Mouse (Mus musculus): ENCODE measurements at regions not wholly inside any gene's neighbourhood (a gene's known extent, or its start where the extent isn't known, plus 50 kb on each side); places are given as distances from the start of the nearest gene placed in this dataset.
A peak's percentile ranks its signal among the peaks of the same experiment; 100 is the strongest.

DNA sequence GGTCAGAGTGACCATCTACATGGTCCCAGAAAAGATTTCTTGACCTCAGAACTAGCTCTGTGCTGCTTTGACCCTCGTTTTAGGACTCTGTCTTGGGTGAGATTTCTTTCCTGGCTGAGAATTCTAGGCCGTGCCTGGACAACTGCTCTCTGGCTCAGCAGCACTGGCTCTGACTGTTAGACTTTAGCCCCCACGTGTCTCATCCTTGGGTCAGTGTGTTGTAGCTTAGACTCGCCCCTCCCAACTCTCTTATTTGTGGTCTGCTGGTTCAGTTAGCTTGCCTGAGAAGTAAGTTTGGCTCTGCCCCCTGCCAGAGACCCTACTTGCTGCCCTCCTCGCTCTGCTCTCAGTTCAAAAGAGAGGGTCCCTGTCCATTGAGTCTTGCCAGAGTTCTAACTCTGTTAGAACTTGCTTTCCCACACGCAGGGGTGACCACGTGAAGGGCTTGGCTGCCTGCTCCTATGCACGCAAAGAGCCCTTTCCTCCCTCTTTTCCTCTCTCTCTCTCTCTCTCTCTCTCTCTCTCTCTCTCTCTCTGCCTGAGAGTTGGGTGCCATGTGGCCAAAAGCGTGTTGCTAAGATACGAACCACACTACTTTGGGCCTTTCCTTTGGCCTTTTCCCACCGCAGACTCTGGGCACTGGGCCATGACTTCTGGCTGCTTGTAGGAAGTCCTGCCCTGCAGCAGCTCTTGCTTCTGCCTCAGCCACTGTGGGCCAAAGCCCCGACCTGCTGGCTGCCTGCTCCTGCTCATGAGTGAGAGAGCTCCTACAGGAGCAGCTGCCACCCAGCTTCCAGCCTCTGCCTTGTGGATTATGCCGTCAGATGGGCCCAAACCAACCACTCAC, 344.2 kb upstream of the Amot start:
- peak; percentile 54 for DNase-seq

DNA sequence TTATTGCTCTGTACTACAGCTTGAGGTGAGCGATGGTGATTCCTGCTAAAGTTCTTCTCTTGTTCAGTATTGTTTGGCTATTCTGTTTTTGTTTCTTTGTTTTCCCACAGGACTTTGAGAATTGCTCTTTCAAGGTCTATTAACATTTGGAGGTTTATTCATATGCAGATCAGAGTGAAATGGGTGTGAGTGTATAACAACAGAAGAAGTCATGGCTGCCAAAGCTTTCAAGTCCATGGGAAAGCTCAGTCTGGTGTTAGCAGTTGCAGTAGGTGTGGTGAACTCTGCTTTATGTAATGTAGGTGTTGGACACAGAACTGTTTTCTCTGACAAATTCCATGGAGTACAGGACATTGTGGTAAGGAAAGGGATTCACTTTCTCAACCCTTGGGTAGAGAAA, 328.1 kb upstream of the Amot start:
- no peak for DNase-seq

DNA sequence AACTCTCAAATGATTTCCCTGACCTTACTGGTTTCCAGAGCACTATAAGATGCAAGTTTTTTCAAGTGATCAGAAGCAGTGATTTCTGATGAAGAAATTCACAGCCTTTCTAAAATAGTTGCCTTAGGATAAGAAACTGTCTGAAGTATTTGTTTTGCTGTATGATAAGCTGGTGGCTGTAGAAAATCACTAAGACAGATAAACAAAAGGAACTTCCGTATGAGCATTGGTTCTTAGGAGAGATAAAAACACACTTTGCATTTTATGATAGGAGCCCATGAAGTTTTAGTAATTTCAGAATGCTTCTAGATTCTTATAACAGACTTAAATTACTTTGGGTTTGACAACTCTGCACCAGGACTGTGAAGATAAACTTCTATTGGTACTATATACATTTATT, 308.0 kb upstream of the Amot start:
- DNase-seq, result no peak
